Mouse (Mus musculus): Measurements from ENCODE around the gene Ntmt1. TPM values are rescaled to one million over a fixed set of nuclear protein-coding genes. Genes with fewer than 3 reads are reported as not detected.
A peak's percentile ranks its signal among the peaks of the same experiment; 100 is the strongest.

Ntmt1 gene
- polyA plus RNA-seq, 1 experiment from 2014 or later, result 77.2 TPM

GRCm38 (mm10) chr2:30826825-30827748 is 19.5 kb downstream of the Ntmt1 start:
- H3K9me3 ChIP-seq (replicated peaks), result no peaks in the 10 kb centered on the region
- 33% methylated on average over 26 of the region's 26 CpGs for whole genome bisulfite sequencing
- peaks cover 28% of the 10 kb centered on the region for H3K4me1 ChIP-seq (replicated peaks)
- peak overlapping the region; percentile 71 for H3K27ac ChIP-seq (ENCODE audit: poor library complexity, severe bottlenecking)
- H3K36me3 ChIP-seq, result peaks cover 47% of the 10 kb centered on the region
- peak overlapping the region; percentile 89 for H3K4me2 ChIP-seq
- ATAC-seq (ENCODE audit: insufficient number of reproducible peaks, low FRiP score), result 0 out of 2 replicates have a peak, but pooled peaks have one; percentile 15
- H3K27me3 ChIP-seq (replicated peaks), result no peaks in the 10 kb centered on the region
- peak overlapping the region; percentile 99 for H3K4me3 ChIP-seq
- peak overlapping the region; percentile 97 for H3K9ac ChIP-seq

GRCm38 (mm10) chr2:30827749-30828475 is 20.3 kb downstream of the Ntmt1 start:
- Histone ChIP-seq H3K4me2 (peak overlapping the region; percentile 89), H3K9ac (peak overlapping the region; percentile 97), H3K36me3 (peaks cover 38% of the 10 kb centered on the region), H3K4me1 (replicated peaks) (peaks cover 28% of the 10 kb centered on the region), H3K9me3 (replicated peaks) (no peaks in the 10 kb centered on the region), H3K4me3 (peak overlapping the region; percentile 99), H3K27ac (ENCODE audit: poor library complexity, severe bottlenecking) (peak overlapping the region; percentile 71), H3K27me3 (replicated peaks) (no peaks in the 10 kb centered on the region)
- under 1% methylated on average over 63 of the region's 63 CpGs for WGBS
- ATAC-seq (ENCODE audit: insufficient number of reproducible peaks, low FRiP score), result peak; percentile 87

GRCm38 (mm10) chr2:30829315-30829714 is 21.7 kb downstream of the Ntmt1 start:
- no peaks in the 10 kb centered on the region for H3K9me3 ChIP-seq (replicated peaks)

GRCm38 (mm10) chr2:30830283-30830795 is 22.7 kb downstream of the Ntmt1 start, which contains the start of gene Asb6:
TSS of gene Asb6 (minus strand) at chr2:30830333.
- peaks cover 39% of the 10 kb centered on the region for H3K4me1 ChIP-seq (replicated peaks)
- no peak within 1 kb of the TSS for H3K4me3 ChIP-seq
- peaks cover 14% of the 10 kb centered on the region for H3K36me3 ChIP-seq
- WGBS, result 37% methylated on average over 4 of the region's 4 CpGs
- H3K4me2 ChIP-seq, result no peak within 1 kb of the TSS
- H3K9me3 ChIP-seq (replicated peaks), result no peaks in the 10 kb centered on the region
- no peak within 1 kb of the TSS for H3K27ac ChIP-seq (ENCODE audit: poor library complexity, severe bottlenecking)
- no peaks in the 10 kb centered on the region for H3K27me3 ChIP-seq (replicated peaks)
- H3K9ac ChIP-seq, result no peak within 1 kb of the TSS
- no peak for ATAC-seq (ENCODE audit: insufficient number of reproducible peaks, low FRiP score)

More at GRCm38 (mm10) chr2:30829315-30829714, 21.7 kb downstream of the Ntmt1 start:
- 44% methylated on average over 5 of the region's 5 CpGs for WGBS
- Histone ChIP-seq H3K4me1 (replicated peaks) (peaks cover 30% of the 10 kb centered on the region), H3K36me3 (peaks cover 24% of the 10 kb centered on the region), H3K27me3 (replicated peaks) (no peaks in the 10 kb centered on the region), H3K27ac (ENCODE audit: poor library complexity, severe bottlenecking) (no peak overlapping the region), H3K4me2 (no peak overlapping the region), H3K9ac (no peak overlapping the region), H3K4me3 (no peak overlapping the region)
- no peak for ATAC-seq (ENCODE audit: insufficient number of reproducible peaks, low FRiP score)

GRCm38 (mm10) chr2:30833644-30834043 is 26.0 kb downstream of the Ntmt1 start:
- no peak overlapping the region for H3K4me2 ChIP-seq
- peak overlapping the region; percentile 76 for H3K27ac ChIP-seq (ENCODE audit: poor library complexity, severe bottlenecking)
- no peak overlapping the region for H3K9ac ChIP-seq
- H3K36me3 ChIP-seq, result no peaks in the 10 kb centered on the region
- no peak for ATAC-seq (ENCODE audit: insufficient number of reproducible peaks, low FRiP score)
- H3K27me3 ChIP-seq (replicated peaks), result no peaks in the 10 kb centered on the region
- H3K9me3 ChIP-seq (replicated peaks), result no peaks in the 10 kb centered on the region
- H3K4me1 ChIP-seq (replicated peaks), result peaks cover 40% of the 10 kb centered on the region
- WGBS, result 57% methylated on average over 5 of the region's 5 CpGs
- no peak overlapping the region for H3K4me3 ChIP-seq

- WGBS, result 34% methylated on average over 9 of the region's 10 CpGs
- no peak; the same call in 1 of the 2 replicates for ATAC-seq (ENCODE audit: insufficient number of reproducible peaks, low FRiP score)
- no peaks in the 10 kb centered on the region for H3K36me3 ChIP-seq
- H3K27me3 ChIP-seq (replicated peaks), result no peaks in the 10 kb centered on the region
- H3K9ac ChIP-seq, result no peak within 1 kb of the TSS
- H3K4me3 ChIP-seq, result no peak within 1 kb of the TSS
- peak within 1 kb of the TSS; percentile 76 for H3K27ac ChIP-seq (ENCODE audit: poor library complexity, severe bottlenecking)
- no peaks in the 10 kb centered on the region for H3K9me3 ChIP-seq (replicated peaks)
- peaks cover 40% of the 10 kb centered on the region for H3K4me1 ChIP-seq (replicated peaks)
- no peak within 1 kb of the TSS for H3K4me2 ChIP-seq
Measured at GRCm38 (mm10) chr2:30834373-30835022, 26.9 kb downstream of the Ntmt1 start, which contains the start of gene Prrx2. TSS of gene Prrx2 (plus strand) at chr2:30834972.

- no peaks in the 10 kb centered on the region for H3K27me3 ChIP-seq (replicated peaks)
- 0 out of 2 replicates have a peak overlapping the region, but pooled peaks have one; percentile 29 for H3K27ac ChIP-seq (ENCODE audit: poor library complexity, severe bottlenecking)
- H3K36me3 ChIP-seq, result no peaks in the 10 kb centered on the region
- peak overlapping the region; percentile 32; the same call in 1 of the 2 replicates for H3K9ac ChIP-seq
- H3K4me3 ChIP-seq, result no peak overlapping the region
- H3K9me3 ChIP-seq (replicated peaks), result no peaks in the 10 kb centered on the region
- H3K4me2 ChIP-seq, result peak overlapping the region; percentile 27
- 26% methylated on average over 21 of the region's 21 CpGs for WGBS
- no peak for ATAC-seq (ENCODE audit: insufficient number of reproducible peaks, low FRiP score)
- H3K4me1 ChIP-seq (replicated peaks), result peaks cover 40% of the 10 kb centered on the region
Measured at GRCm38 (mm10) chr2:30836238-30836990, 28.8 kb downstream of the Ntmt1 start.

- peaks cover 37% of the 10 kb centered on the region for H3K4me1 ChIP-seq (replicated peaks)
- 0 out of 2 replicates have a peak, but pooled peaks cover 4% of the 10 kb centered on the region for H3K27me3 ChIP-seq (replicated peaks)
- no peak; the same call in 1 of the 2 replicates for ATAC-seq (ENCODE audit: insufficient number of reproducible peaks, low FRiP score)
- no peaks in the 10 kb centered on the region for H3K36me3 ChIP-seq
- H3K4me3 ChIP-seq, result peak overlapping the region; percentile 2; the same call in 1 of the 2 replicates
- peak overlapping the region; percentile 49 for H3K4me2 ChIP-seq
- no peaks in the 10 kb centered on the region for H3K9me3 ChIP-seq (replicated peaks)
- WGBS, result 12% methylated on average over 10 of the region's 10 CpGs
- H3K27ac ChIP-seq (ENCODE audit: poor library complexity, severe bottlenecking), result peak overlapping the region; percentile 80
- peak overlapping the region; percentile 53 for H3K9ac ChIP-seq
Measured at GRCm38 (mm10) chr2:30842615-30843014, 35.0 kb downstream of the Ntmt1 start.

- peak overlapping the region; percentile 87 for H3K27ac ChIP-seq (ENCODE audit: poor library complexity, severe bottlenecking)
Measured at GRCm38 (mm10) chr2:30845152-30846070, 37.8 kb downstream of the Ntmt1 start.

More at GRCm38 (mm10) chr2:30845152-30846070, 37.8 kb downstream of the Ntmt1 start:
- Histone ChIP-seq H3K27me3 (replicated peaks) (0 out of 2 replicates have a peak, but pooled peaks cover 4% of the 10 kb centered on the region), H3K36me3 (no peaks in the 10 kb centered on the region), H3K9me3 (replicated peaks) (no peaks in the 10 kb centered on the region), H3K9ac (peak overlapping the region; percentile 98), H3K4me1 (replicated peaks) (peaks cover 51% of the 10 kb centered on the region), H3K4me3 (peak overlapping the region; percentile 82), H3K4me2 (peak overlapping the region; percentile 82)
- WGBS, result under 1% methylated on average over 72 of the region's 80 CpGs
- 0 out of 2 replicates have a peak, but pooled peaks have one; percentile 20 for ATAC-seq (ENCODE audit: insufficient number of reproducible peaks, low FRiP score)

All from heart, embryonic 12.5 days (tissue).